Mouse (Mus musculus) small intestine, adult 2 months (tissue): ENCODE results near the gene Tsc22d2.

Source experiments
- CTCF ChIP-seq: fragments of 200-500 bp; IDR thresholded peaks from 2 replicates; pipeline ENCODE4 v1.5.1; 2012; ENCODE audit warnings: low read depth, mild to moderate bottlenecking, control low read depth, inconsistent platforms, low read length, moderate library complexity, mixed read lengths; ENCODE audit not compliant: insufficient replicate concordance, insufficient read length; ENCODE audit errors: extremely low read depth
- POLR2A ChIP-seq: fragments of 200-500 bp; IDR thresholded peaks from 2 replicates; pipeline ENCODE4 v1.6.1; 2012; ENCODE audit warnings: low read depth, mild to moderate bottlenecking, control low read depth, inconsistent platforms, low read length, moderate library complexity

- TF ChIP-seq POLR2A (no peak), CTCF (no peak)
Measured at GRCm38 (mm10) chr3:58454414-58455205, 40.1 kb downstream of the Tsc22d2 start.
